ENCODE assay signal across 18 mouse cellular contexts in the genomic region with DNA sequence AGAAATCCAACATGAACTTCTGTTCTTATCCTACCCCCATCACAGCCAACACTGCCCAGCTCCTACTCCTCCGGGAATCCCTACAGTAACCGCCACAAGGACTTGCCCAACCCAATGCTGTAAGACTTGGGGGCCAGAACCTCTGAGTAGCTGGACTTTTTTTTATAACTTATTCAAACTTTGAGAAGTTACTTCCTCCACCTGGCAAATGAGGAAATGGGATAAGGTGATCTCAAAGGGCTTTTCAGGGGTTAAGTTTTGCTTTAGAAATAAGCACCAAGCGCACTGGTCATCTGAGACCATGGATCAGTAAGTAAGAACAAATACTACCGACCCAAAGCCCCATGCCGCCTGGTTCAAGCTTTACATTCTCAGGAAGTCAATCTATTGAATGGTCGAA.
"Had no signal": no experiment of that assay in that cellular context is flagged by ENCODE, and none has a peak within 500 bp of the region (broad histone marks: within the 10 kb centered on the region; RNA-seq: fewer than 3 reads in every experiment).

No protein-coding gene starts in this region.

- ATAC-seq: midbrain, embryonic 16.5 days had no signal

- DNase-seq: lung, adult 18-20 months; lung, embryonic 14.5 days; lung, postnatal 10 days; lung, postnatal 4 days; midbrain, embryonic 14.5 days; retina, postnatal 1 day; right cerebral cortex, adult 18-20 months; right cerebral cortex, postnatal 25 days; spleen, adult 18-20 months; thymus, adult 18-20 months; thymus, postnatal 14 days; thymus, postnatal 36 days had no signal

- H3K27ac ChIP-seq: midbrain, embryonic 10.5 days; midbrain, embryonic 12.5 days; neural tube, embryonic 13.5 days; neural tube, embryonic 15.5 days had no signal

- H3K9me3 ChIP-seq: midbrain, embryonic 10.5 days; midbrain, embryonic 12.5 days; neural tube, embryonic 13.5 days; neural tube, embryonic 15.5 days had no signal

- H3K9ac ChIP-seq: lung, embryonic 14.5 days; midbrain, embryonic 12.5 days; neural tube, embryonic 13.5 days; neural tube, embryonic 15.5 days had no signal

- H3K4me3 ChIP-seq: midbrain, embryonic 10.5 days; midbrain, embryonic 12.5 days; myocyte; neural tube, embryonic 13.5 days; neural tube, embryonic 15.5 days had no signal

- H3K36me3 ChIP-seq: midbrain, embryonic 10.5 days; midbrain, embryonic 12.5 days; neural tube, embryonic 13.5 days; neural tube, embryonic 15.5 days had no signal

- H3K4me2 ChIP-seq: lung, embryonic 14.5 days; midbrain, embryonic 12.5 days; neural tube, embryonic 13.5 days; neural tube, embryonic 15.5 days had no signal

- H3K27me3 ChIP-seq: midbrain, embryonic 12.5 days; neural tube, embryonic 13.5 days; neural tube, embryonic 15.5 days had no signal
